Mouse (Mus musculus): Measurements from ENCODE around the gene Tcp1.

- no peak for TF ChIP-seq CTCF (IDR thresholded peaks at IDR 0.05; ENCODE audit: borderline replicate concordance, extremely low read depth, insufficient read depth, insufficient read length)
- TF ChIP-seq POLR2A (IDR thresholded peaks at IDR 0.05; ENCODE audit: borderline replicate concordance, extremely low read depth, insufficient read depth, insufficient read length, poor library complexity, severe bottlenecking): no peak
Measured at GRCm38 (mm10) chr17:12904349-12904748, 11.2 kb upstream of the Tcp1 start.

All from brain, embryonic 14.5 days (tissue).